Mouse (Mus musculus) G1E (cell line): ENCODE measurements around the gene Ccr10.

Source experiments
- CTCF ChIP-seq: IDR thresholded peaks from 2 replicates; pipeline ENCODE4 v1.5.1; 2012; ENCODE audit warnings: low read depth, low read length, inconsistent platforms, mixed read lengths
- GATA1 ChIP-seq: IDR thresholded peaks from 2 replicates; pipeline ENCODE4 v1.6.1; 2012; ENCODE audit warnings: borderline replicate concordance, low read length, inconsistent platforms, mixed read lengths
- GATA2 ChIP-seq: IDR thresholded peaks from 2 replicates; pipeline ENCODE4 v1.6.1; 2012; ENCODE audit warnings: low read depth, low read length, inconsistent platforms, borderline replicate concordance
- POLR2AphosphoS5 ChIP-seq: IDR thresholded peaks from 2 replicates; pipeline ENCODE4 v1.6.1; 2012; ENCODE audit warnings: low read depth, low read length, inconsistent platforms; ENCODE audit not compliant: insufficient replicate concordance
- TAL1 ChIP-seq: conservative IDR thresholded peaks from 2 replicates; pipeline ENCODE4 v1.6.1; 2012; ENCODE audit warnings: low read depth, low read length, inconsistent platforms, mixed read lengths

- no peak for TF ChIP-seq POLR2AphosphoS5
- TF ChIP-seq GATA1: no peak
- no peak for TF ChIP-seq CTCF
- TF ChIP-seq TAL1: no peak
- no peak for TF ChIP-seq GATA2
Observed at GRCm38 (mm10) chr11:101194643-101195042, 19.4 kb upstream of the Ccr10 start.
